Mouse (Mus musculus) ES-E14 (cell line): ENCODE results near the gene Emx1.

Experiments
- CHD2 ChIP-seq: IDR thresholded peaks from 2 replicates; pipeline ENCODE4 v1.6.1; 2014; ENCODE audit warnings: mild to moderate bottlenecking, low read depth, low read length, inconsistent platforms
- ZC3H11A ChIP-seq: IDR thresholded peaks from 2 replicates; pipeline ENCODE4 v1.6.1; 2012; ENCODE audit warnings: low read depth, mild to moderate bottlenecking, inconsistent platforms, low read length, borderline replicate concordance

- no peak for TF ChIP-seq ZC3H11A
- no peak for TF ChIP-seq CHD2
Measured at GRCm38 (mm10) chr6:85187340-85188211, at the start of gene Emx1.
